Mouse (Mus musculus) heart, postnatal 4 days (tissue): ENCODE measurements at regions not wholly inside any gene's neighbourhood (a gene's known extent, or its start where the extent isn't known, plus 50 kb on each side); places are given as distances from the start of the nearest gene placed in this dataset.

Experiments used
- DNase-seq: peaks from one replicate; pipeline ENCODE4 v3.0.0; 2021

- DNase-seq = no peak
These were observed 135.0 kb upstream of the Six2 start for GRCm38 (mm10) chr17:85823036-85823435.

- DNase-seq = no peak
These were observed 133.8 kb upstream of the Six2 start for GRCm38 (mm10) chr17:85821861-85822260.

DNA sequence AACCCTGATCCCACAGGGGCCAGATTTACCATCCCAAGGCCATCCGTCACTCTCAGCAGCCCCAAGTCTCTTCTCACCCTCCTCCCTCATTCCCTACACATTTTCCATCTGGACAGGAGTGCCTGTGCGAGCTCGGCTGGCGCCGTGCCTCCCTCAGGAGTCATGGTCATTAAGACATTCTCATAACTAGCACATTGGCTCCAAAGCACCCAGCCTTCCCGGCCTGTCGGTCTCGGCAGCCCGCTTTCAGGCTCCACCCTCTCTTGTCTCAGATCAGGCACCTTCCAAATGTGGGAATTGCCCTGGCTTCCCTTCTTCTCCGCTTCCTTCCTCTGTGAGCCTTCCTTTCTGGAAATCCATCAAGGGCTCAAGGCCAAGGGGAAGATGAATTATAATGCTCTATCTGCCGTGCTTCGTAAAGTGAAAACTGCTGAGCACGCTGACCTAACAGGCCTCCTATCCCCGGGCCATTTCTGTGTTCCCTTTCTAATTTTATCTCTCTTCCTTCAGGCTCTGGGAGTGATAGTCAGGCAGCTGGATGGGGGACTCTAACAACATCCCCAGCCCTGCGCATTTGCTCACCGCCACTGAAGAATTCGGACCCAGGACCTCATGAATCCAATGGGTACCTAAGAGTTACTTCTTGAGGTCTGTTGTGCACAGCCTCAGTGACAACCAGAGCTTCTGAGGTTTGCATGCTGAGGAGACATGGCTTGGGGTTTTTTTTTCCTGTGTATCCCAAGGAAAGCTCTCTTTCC is 130.2 kb upstream of the Six2 start:
- no peak for DNase-seq

DNA sequence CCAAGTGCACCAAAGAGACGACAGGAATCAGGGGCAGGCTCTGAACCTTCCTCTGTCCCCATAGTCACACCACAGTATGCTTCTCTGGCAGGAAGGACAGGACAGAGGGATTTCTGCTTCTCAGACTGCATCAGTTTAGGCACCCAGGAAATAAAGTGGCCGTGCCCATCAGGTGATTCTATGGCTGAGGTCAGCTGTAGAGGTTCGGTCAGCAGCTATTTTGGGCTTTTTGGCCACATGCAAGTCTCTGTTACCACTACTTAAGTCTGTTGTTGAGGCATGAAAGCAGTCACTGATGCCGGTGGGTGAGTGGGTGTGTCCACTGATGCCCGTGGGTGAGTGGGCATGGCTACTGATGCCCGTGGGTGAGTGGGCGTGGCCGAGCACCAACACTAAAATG is 128.4 kb upstream of the Six2 start:
- DNase-seq = no peak

DNA sequence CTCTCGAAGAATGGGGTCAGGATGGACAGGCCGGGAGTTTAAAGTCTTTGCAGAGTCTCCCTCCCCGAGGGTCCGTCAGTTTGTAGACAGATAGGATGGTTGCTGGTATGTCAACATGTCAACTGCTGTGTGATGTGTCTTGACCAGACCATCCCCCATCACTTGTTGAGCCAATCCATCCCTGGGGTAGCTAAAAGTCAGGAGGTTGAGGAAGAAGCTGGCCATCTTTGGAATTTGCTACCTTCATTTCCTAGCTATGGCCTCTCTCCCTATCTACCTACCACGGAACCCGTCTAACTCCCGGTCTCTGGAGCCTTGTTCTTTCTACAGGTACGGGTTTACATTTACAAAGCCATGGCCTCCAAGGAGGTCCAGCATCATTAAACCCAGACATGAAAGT is 128.0 kb upstream of the Six2 start:
- DNase-seq = no peak

GRCm38 (mm10) chr17:85808580-85808979 is 120.5 kb upstream of the Six2 start:
- DNase-seq = no peak

GRCm38 (mm10) chr17:85805726-85806359 is 117.8 kb upstream of the Six2 start:
- DNase-seq = no peak

- peak; percentile 10 for DNase-seq
These were observed 116.6 kb upstream of the Six2 start for GRCm38 (mm10) chr17:85804631-85805030.

DNA sequence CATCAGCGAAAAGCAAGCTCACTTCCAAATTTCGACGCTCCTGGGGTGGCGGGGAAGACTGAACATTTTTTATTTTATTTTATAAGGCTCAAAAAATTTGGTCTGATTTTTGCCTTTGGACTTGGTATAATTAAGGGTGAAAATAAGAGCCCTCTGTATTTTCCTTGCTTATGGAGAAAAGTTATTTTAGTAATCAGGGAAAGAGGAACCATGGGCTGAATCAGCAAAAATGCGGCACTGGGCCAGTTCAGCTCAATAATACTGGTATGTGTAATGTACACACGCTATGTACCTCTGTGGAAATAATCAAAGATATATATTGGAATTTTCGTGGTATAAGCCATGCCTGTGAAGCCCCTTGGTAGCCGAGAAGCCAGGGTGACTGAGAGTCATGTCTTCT is 113.7 kb upstream of the Six2 start:
- no peak for DNase-seq

DNA sequence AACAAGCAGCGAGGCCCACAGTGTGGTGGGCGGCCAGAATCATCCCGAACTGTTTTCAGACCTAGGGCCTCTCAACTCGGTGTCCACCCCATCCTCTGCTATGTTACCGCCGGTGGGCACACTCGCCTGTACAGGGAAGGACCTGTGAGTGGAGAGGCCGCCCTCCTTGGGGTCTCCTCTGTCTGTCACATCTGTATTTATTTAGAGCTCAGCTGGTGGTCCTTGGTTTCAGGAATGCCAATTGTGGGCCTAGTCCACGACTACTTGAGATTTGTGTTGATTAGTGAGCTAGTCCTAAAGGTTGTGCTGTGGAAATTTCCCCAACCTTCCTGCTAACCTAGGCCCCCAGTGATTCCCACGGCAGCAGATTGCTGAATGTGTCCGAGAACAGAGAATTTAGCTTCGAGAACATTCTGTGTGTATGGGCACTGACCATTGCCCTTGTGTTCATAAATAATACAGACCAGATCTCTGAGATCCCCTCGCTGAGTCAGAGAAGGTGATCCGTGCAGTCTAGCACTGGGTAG is 113.1 kb upstream of the Six2 start:
- DNase-seq = no peak

GRCm38 (mm10) chr17:85800357-85801078 is 112.4 kb upstream of the Six2 start:
- peak; percentile 12 for DNase-seq

GRCm38 (mm10) chr17:85799865-85800356 is 111.8 kb upstream of the Six2 start:
- DNase-seq = peak; percentile 11

DNA sequence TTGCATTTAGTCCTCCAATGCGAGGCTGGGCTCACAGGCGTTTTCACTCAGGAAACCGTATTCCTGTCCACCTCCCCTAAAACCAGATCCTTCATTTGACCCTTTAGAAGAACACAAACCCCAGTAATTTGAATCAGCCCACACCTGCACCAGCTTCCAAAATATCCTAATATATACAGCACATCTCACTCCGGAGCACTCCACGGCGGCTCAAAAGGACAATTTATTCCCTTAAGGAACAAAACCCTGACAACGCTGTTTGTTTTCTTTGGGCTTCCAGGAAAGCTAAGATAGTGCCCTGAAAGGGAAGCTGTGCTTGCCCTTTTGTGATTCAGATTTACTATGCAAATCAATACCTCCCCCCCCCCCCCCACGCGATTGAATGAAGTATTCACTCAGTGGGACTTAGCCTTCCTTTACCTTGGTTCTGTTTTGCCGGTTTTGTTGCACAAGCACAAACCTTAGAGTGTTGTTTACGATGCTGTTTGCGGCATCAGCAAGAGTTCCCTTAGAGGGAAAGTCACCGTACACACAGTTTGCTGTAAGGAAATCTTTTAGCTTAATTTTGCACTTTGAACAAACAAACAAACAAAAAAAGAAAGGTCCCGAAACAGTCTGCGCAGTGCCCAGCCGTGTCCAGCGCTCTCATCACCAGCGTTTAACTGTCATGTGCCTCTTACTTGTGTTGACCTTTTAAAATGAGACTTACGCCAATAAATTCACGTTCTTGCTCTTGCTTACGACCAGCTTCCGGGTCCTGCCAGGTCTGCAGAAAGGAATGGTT is 111.2 kb upstream of the Six2 start:
- DNase-seq = no peak

DNA sequence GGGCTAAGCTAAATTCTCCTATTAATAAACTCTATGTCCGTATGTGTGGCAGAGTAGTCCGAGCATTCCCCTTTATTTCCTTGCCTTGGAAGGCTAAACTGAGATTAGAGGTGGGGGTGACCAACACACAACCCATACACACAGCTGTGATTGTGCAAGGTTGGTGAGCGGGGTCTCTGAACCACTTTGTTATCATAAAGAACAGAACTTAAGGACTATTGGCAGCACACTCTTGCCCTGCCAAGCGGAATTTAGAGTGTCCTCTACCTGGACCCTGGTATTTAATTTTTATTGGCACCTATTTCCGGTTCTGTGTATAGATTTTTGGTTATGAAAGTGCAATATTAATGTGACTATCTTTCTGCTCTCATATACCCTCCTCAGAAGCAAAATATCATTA is 109.7 kb upstream of the Six2 start:
- no peak for DNase-seq

GRCm38 (mm10) chr17:85795820-85796219 is 107.7 kb upstream of the Six2 start:
- DNase-seq = no peak

DNA sequence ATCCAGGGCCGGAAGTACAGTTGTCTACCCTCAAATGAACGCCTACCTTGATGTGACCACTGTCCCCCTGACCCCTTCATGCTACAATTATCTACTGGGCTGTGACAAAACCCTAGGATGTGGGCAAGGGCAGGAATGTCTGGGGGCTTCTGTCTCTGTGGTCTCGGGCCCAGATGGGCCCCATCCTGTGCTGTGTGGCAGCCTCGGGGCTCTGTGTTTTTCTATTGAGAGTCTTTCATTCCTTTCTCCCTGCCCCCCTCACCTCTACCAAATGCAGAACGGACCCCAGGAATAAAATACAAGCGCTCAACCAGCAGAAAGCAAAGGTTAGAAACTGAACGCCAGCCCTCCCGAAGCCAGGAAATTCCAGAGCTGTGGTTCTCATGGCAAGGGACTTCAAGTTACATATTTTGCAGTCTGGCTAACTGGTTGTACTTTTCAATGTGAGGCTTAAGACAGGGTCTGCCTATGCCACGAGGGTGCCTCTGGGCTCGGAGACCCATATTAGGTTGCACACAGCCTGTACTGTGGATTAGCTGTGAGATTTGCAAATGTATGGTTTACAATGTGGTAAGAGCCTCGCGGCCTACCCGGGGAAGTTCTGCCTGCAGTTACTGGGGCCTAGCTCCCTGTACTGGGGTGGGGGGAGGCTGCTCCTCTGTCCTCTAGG is 97.7 kb upstream of the Six2 start:
- DNase-seq = no peak

DNA sequence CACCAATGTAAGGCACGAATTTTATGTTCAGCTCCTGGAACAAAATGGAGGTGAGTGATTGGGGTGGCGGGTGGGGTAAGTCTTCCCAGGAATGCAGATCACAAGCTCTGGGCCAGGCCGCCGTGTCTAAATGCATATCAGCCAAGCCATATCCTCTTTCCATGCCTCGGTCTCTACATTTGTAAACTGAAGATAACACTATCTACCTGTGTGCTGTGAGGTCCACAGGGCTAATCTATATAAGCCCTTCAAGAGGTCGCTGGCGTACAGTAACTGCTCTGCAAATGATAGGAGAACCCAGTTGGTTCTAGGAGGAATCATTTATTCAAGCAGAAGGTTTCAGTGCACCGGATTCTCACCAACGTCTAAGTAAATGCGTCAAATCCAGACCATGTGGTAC is 92.4 kb upstream of the Six2 start:
- DNase-seq = no peak

DNA sequence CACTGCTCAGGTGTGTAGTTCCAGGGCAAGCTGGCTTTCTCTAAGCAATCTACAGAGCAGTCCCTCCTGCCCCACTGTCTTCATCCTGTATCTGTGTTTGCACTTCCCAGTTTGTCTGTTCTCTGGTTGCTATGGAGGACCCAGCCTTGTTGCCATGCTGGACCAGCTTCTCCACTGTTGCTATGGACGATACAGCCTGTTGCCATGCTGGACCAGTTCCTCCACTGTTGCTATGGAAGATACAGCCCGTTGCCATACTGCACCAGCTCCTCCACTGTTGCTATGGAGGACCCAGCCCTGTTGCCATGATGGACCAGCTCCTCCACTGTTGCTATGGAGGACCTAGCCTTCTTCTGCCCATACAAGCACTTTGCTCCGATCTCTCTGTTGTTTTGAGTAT is 88.8 kb upstream of the Six2 start:
- no peak for DNase-seq

DNA sequence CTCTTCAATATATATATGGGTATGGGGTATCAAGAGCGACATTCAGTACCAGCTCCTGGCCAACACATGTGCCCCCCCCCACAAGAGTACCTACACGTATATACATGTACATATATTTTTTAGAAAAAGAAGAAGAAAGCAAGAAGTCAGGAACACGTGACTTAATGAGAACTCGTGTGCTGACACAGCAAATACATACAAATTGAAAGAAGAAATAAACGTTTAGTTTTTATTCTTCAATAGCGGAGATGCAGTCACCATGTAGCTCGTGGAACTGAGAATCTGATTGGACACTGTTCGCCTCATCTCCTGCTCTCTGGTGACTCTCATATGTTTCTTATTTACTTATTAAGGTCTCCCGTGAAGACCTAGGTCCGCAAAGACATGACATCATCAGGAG is 80.3 kb upstream of the Six2 start:
- DNase-seq = no peak

GRCm38 (mm10) chr17:85767201-85767862 is 79.3 kb upstream of the Six2 start:
- DNase-seq = no peak

DNA sequence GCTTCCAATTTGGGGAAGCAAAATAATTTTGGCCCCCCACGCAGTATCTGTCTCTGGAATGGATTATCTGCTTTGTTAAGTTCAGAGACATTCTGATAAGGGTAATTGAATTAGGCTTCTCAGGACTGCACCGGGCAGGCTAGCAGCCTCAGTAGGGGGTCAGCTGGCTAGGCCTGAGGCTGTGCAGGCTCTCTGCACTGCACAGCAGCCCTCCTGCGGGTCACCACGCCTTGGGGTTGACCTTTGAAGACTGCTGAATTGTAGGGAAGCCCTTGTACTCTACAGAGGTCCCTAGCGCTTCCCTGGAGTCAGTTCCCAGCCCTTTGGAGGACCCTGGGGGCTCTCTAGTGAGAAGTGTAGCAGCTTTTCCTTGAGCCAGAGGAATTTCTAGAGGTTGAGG is 78.5 kb upstream of the Six2 start:
- DNase-seq = no peak
